Mouse (Mus musculus) midbrain, embryonic 16.5 days (tissue): ENCODE data around the gene Wars. TPM values are rescaled to one million over a fixed set of nuclear protein-coding genes. Genes with fewer than 3 reads are reported as not detected.
"Not testable (repeated sequence)": the region's sequence is repeated elsewhere in the genome, so short reads cannot be mapped to it uniquely, and the experiment has no call there.

ENCODE experiments used
- ATAC-seq: fragments of 200-750 bp; cut with Nextera tagmentation; 2 replicates; pipeline ENCODE4 v1.8.0; 2017; ENCODE audit warnings: moderate TSS enrichment
- H3K27ac ChIP-seq: fragments of 300-500 bp; sonication (generic); 2 replicates; pipeline ENCODE4 v1.5.1; 2014; ENCODE audit warnings: mild to moderate bottlenecking, low read length, mixed read lengths
- H3K27me3 ChIP-seq: fragments of 300-500 bp; sonication (generic); 2 replicates; pipeline ENCODE4 v1.6.1; 2014; ENCODE audit warnings: low read depth, low read length, mixed read lengths; ENCODE audit not compliant: control insufficient read depth, insufficient read depth
- H3K36me3 ChIP-seq: fragments of 300-500 bp; sonication (generic); 2 replicates; pipeline ENCODE4 v1.6.1; 2014; ENCODE audit warnings: mild to moderate bottlenecking, low read length, moderate library complexity, mixed read lengths; ENCODE audit not compliant: control insufficient read depth, insufficient read depth
- H3K4me1 ChIP-seq: fragments of 300-500 bp; sonication (generic); 2 replicates; pipeline ENCODE4 v1.6.1; 2014; ENCODE audit warnings: mild to moderate bottlenecking, low read length, mixed read lengths; ENCODE audit not compliant: control insufficient read depth, insufficient read depth
- H3K4me2 ChIP-seq: fragments of 300-500 bp; sonication (generic); 2 replicates; pipeline ENCODE4 v1.6.1; 2014; ENCODE audit warnings: mild to moderate bottlenecking, low read length, mixed read lengths
- H3K4me3 ChIP-seq: fragments of 300-500 bp; sonication (generic); 2 replicates; pipeline ENCODE4 v1.5.1; 2014; ENCODE audit warnings: low read depth, mild to moderate bottlenecking, low read length, moderate library complexity, mixed read lengths
- H3K9ac ChIP-seq: fragments of 300-500 bp; sonication (generic); 2 replicates; pipeline ENCODE4 v1.6.1; 2014; ENCODE audit warnings: low read depth, low read length, mixed read lengths
- H3K9me3 ChIP-seq: fragments of 300-500 bp; sonication (generic); replicated peaks from 2 replicates; pipeline ENCODE4 v1.6.1; 2014; ENCODE audit warnings: mild to moderate bottlenecking, low read length, mixed read lengths; ENCODE audit not compliant: control insufficient read depth, poor library complexity, severe bottlenecking
- WGBS: fragments of 180-500 bp; shearing (Covaris S2); extraction: QIAGEN DNeasy Blood & Tissue Kit; methylation state at CpG from one replicate; pipeline ENCODE4 v1.1.7; 2014; 5-methylcytosine and 5-hydroxymethylcytosine counted together
- polyA plus RNA-seq: library from polyadenylated mRNA; unstranded; fragments of >200 nt; fragmentation: Nextera tagmentation; extraction: Ambion mirVana; gene quantifications from 2 replicates; pipeline ENCODE4 v1.2.1, GENCODE M21; 2015

Wars gene
- polyA plus RNA-seq, 1 experiment from 2014 or later, result 109 TPM

DNA sequence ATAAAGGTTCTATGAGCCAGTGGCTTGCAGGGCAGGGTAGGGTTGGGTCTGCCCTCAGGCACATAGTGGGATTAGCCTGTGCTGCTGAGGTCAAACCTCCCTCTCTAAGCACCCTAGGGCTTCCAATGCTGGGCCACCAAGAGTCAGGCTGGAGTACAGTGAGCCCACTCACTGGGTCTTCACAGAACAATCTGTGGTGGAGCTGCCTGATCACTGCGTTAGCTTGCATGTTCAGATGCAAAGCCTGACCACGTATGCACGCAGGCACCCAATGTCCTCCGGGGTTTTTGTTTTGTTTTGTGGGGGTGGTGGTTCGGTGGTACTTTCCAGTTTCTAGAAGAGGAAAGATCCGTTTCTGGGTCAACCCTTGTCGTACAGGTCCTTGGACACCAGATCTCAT lies 36.9 kb downstream of the Wars start:
- no peak overlapping the region for H3K27ac ChIP-seq
- H3K27me3 ChIP-seq, result no peaks in the 10 kb centered on the region
- H3K9ac ChIP-seq, result no peak overlapping the region
- H3K4me3 ChIP-seq, result no peak overlapping the region
- H3K4me2 ChIP-seq, result no peak overlapping the region
- peaks cover 3% of the 10 kb centered on the region; the same call in 1 of the 2 replicates for H3K36me3 ChIP-seq
- H3K9me3 ChIP-seq, result no peaks in the 10 kb centered on the region
- 86% methylated on average over 7 of the region's 7 CpGs for WGBS
- no peak for ATAC-seq
- H3K4me1 ChIP-seq, result no peaks in the 10 kb centered on the region

DNA sequence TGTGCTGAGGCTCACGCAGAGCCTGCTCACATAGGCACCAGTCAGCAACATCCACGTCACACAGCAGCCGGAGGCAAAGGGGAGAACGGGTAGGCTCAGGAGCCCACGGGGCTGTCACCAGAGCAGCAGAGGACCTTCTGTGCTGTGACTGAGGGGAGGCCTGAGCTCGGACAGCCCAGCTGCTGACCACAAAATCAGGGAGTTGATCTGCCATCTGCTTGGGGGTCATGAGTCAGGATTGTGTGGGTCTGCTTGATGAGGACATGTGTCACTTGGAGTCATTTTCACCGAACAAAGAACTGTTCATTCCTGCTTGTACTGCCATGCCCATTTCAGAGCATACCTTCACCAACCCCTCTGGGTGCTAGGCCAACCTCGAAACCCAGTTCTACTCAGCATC lies 37.8 kb downstream of the Wars start:
- no peak for ATAC-seq
- Histone ChIP-seq H3K4me1 (no peaks in the 10 kb centered on the region), H3K4me2 (no peak overlapping the region), H3K27me3 (no peaks in the 10 kb centered on the region), H3K9me3 (no peaks in the 10 kb centered on the region), H3K4me3 (no peak overlapping the region), H3K27ac (no peak overlapping the region), H3K9ac (no peak overlapping the region), H3K36me3 (no peaks in the 10 kb centered on the region; the same call in 1 of the 2 replicates)
- 86% methylated on average over 8 of the region's 8 CpGs for WGBS

DNA sequence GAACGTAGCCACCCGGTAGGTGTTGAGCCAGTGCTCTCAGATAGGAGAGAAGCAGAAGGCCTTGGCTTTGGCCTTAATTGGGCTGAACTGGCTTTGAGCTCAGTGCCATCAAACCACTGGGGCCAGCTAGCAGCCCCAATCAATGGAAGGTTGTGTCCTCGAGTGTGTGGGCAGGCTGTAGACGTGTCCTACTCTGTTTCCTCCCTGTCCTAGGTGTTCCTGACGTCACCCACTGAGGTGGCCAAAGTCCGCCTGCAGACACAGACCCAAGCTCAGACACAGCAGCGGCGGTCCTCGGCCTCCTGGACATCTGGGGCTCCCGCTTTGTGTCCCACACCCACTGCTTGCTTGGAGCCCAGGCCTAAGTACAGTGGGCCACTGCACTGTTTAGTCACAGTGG lies 38.9 kb downstream of the Wars start:
- no peak overlapping the region for H3K27ac ChIP-seq
- no peak overlapping the region for H3K4me3 ChIP-seq
- ATAC-seq, result no peak
- no peaks in the 10 kb centered on the region for H3K9me3 ChIP-seq
- H3K4me2 ChIP-seq, result no peak overlapping the region
- no peaks in the 10 kb centered on the region for H3K36me3 ChIP-seq
- H3K27me3 ChIP-seq, result no peaks in the 10 kb centered on the region
- 85% methylated on average over 10 of the region's 10 CpGs for WGBS
- no peak overlapping the region for H3K9ac ChIP-seq
- no peaks in the 10 kb centered on the region; the same call in 1 of the 2 replicates for H3K4me1 ChIP-seq

DNA sequence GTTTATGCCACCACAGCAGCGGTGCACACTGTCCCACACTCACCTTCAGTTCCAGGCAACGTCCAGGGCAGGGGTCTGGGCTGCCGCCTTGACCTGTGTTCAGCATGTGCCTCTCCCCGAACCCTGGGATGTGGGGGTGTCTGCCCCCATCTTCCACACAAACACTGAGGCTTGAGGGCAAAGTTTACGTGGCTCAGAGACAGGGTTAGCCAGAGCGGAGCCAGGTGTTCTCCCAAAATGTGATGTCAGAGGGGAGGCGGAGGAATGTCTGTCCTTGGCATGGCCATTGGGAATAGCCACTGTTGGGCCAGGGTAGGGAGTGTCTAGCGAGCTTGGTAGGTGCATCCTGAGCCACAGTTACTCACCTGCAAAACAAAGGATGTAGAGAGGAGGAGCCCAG lies 41.2 kb downstream of the Wars start:
- Histone ChIP-seq H3K9me3 (no peaks in the 10 kb centered on the region), H3K36me3 (no peaks in the 10 kb centered on the region), H3K27ac (no peak overlapping the region), H3K4me3 (no peak overlapping the region), H3K4me1 (no peaks in the 10 kb centered on the region; the same call in 1 of the 2 replicates), H3K27me3 (no peaks in the 10 kb centered on the region), H3K9ac (no peak overlapping the region), H3K4me2 (no peak overlapping the region)
- ATAC-seq, result no peak
- 91% methylated on average over 8 of the region's 8 CpGs for WGBS

DNA sequence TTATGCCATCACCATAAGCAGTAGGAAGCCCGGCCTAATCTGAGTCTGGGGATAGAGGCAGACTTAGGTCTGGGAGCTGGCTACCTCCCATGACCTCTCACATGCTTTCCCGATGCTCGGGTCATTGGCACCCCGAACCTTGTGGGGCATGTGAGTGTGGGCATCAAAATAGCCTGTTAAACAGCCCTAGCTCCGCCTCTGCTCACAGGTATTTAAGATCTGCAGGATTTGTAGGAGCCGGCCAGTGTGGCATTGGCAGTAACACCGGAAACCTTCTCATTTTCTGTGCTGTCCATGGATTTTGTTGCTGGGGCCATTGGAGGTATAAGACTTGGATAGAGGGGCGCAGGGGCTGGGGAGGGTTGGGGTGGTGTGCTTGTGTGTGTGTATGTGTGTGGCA lies 43.1 kb downstream of the Wars start:
- H3K4me1 ChIP-seq, result no peaks in the 10 kb centered on the region; the same call in 1 of the 2 replicates
- no peak overlapping the region for H3K9ac ChIP-seq
- WGBS, result 84% methylated on average over 8 of the region's 8 CpGs
- no peaks in the 10 kb centered on the region for H3K36me3 ChIP-seq
- no peak overlapping the region for H3K4me2 ChIP-seq
- no peak overlapping the region for H3K4me3 ChIP-seq
- H3K9me3 ChIP-seq, result no peaks in the 10 kb centered on the region
- no peak for ATAC-seq
- H3K27me3 ChIP-seq, result no peaks in the 10 kb centered on the region
- no peak overlapping the region for H3K27ac ChIP-seq

DNA sequence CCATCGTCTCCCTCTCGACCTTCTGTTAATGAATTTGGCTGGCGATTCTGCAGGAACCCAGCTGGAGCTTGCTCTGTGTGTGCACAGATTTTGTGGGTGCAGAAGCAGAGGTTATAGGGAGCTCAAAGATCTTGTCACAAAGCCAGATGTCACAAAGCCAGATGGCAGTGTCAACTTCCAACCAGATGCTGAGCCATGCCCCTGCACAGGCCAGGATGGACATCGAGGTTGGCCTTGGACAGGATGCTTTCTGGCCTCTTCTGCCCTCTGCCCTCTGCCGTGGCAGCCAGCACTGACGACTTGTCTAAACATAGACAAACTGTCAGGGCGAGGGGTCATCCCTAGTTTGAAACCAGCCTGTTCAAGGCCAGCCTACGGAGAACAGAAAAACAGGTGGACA lies 43.8 kb downstream of the Wars start:
- Histone ChIP-seq H3K27ac (no peak overlapping the region), H3K36me3 (no peaks in the 10 kb centered on the region), H3K9ac (no peak overlapping the region), H3K4me3 (no peak overlapping the region), H3K9me3 (no peaks in the 10 kb centered on the region), H3K27me3 (no peaks in the 10 kb centered on the region), H3K4me2 (no peak overlapping the region), H3K4me1 (no peaks in the 10 kb centered on the region; the same call in 1 of the 2 replicates)
- 62% methylated on average over 8 of the region's 8 CpGs for WGBS
- no peak for ATAC-seq

DNA sequence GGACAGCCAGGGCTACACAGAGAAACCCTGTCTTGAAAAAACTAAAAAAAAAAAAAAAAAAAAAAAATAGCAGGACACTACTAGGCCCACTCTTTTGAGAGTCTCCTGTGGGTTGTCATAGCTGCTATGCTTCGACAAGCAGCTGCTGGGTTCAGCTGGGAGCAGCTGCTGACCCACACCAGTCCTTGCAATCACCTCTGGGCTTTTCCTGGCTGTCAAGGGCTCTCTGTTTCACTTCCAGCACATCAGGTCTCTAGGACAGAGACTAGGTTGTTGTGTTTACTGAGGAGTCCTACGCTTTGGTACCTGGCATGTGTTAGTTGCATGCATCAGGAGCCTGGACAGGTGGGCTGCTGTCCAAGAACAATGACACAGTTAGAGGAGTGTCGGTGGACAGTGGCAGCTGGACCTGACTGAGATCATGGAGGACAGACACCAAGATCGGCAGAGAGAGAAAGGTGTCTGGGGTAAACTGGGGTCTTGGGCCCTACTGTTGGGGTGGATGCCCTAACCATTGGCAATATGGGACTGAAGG lies 44.4 kb downstream of the Wars start:
- no peak overlapping the region for H3K9ac ChIP-seq
- no peaks in the 10 kb centered on the region; the same call in 1 of the 2 replicates for H3K4me1 ChIP-seq
- no peak overlapping the region for H3K4me3 ChIP-seq
- H3K4me2 ChIP-seq, result no peak overlapping the region
- 87% methylated on average over 4 of the region's 4 CpGs for WGBS
- no peak for ATAC-seq
- H3K27ac ChIP-seq, result no peak overlapping the region
- H3K36me3 ChIP-seq, result peaks cover 3% of the 10 kb centered on the region; the same call in 1 of the 2 replicates
- no peaks in the 10 kb centered on the region for H3K27me3 ChIP-seq
- no peaks in the 10 kb centered on the region for H3K9me3 ChIP-seq

DNA sequence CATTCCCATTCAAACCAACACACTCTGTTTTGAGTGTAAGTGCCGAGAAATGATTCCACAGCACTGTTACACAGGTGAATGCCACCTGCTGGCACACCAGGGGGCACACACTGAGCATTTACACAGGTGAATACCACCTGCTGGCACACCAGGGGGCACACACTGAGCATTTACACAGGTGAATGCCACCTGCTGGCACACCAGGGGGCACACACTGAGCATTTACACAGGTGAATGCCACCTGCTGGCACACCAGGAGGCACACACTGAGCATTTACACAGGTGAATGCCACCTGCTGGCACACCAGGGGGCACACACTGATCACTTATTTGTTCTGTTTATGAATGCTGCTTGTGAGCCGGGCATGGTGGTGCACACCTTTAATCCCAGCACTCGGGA lies 45.9 kb downstream of the Wars start:
- WGBS, result 95% methylated on average over 3 of the region's 3 CpGs
- not testable (repeated sequence) for H3K27ac ChIP-seq

DNA sequence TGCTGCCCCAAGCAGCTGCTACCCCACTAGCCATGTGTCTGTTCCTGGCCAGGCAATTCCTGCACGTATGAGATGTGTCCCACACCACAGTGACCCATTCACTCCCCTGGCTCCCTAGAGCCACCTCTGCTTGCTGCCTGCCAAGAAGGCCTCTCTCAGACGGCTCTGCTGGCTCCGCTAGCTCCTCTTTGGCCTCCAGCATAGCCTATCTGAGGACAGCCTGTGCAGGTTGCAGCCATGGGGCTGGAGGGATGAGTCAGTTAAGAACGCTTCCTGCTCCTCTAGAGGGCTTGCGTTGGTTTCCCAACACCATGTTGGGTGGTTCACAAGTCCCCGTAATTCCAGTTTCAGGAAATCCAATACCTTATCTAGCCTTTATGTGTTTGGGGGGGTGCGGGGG lies 51.3 kb downstream of the Wars start:
- no peak overlapping the region for H3K9ac ChIP-seq
- WGBS, result 87% methylated on average over 7 of the region's 7 CpGs
- H3K27ac ChIP-seq, result no peak overlapping the region
- no peak overlapping the region for H3K4me2 ChIP-seq
- H3K36me3 ChIP-seq, result peaks cover 7% of the 10 kb centered on the region
- no peak overlapping the region for H3K4me3 ChIP-seq
- ATAC-seq, result no peak
- no peaks in the 10 kb centered on the region for H3K27me3 ChIP-seq
- H3K4me1 ChIP-seq, result peaks cover 10% of the 10 kb centered on the region
- no peaks in the 10 kb centered on the region for H3K9me3 ChIP-seq

More for the DNA sequence above, 45.9 kb downstream of the Wars start:
- not testable (repeated sequence) for H3K27me3 ChIP-seq, H3K9me3 ChIP-seq, H3K9ac ChIP-seq, H3K4me1 ChIP-seq, H3K4me2 ChIP-seq, H3K4me3 ChIP-seq, ATAC-seq, H3K36me3 ChIP-seq
